Mouse (Mus musculus) frontal cortex, postnatal 36 days (tissue): ENCODE results near the gene Lmna.

Source experiments
- DNase-seq, 2 experiments: peaks; one replicate each; pipeline ENCODE4 v3.0.0; 2022; ENCODE audit warnings: low spot score in 2 of 2

Gene Lmna

DNA sequence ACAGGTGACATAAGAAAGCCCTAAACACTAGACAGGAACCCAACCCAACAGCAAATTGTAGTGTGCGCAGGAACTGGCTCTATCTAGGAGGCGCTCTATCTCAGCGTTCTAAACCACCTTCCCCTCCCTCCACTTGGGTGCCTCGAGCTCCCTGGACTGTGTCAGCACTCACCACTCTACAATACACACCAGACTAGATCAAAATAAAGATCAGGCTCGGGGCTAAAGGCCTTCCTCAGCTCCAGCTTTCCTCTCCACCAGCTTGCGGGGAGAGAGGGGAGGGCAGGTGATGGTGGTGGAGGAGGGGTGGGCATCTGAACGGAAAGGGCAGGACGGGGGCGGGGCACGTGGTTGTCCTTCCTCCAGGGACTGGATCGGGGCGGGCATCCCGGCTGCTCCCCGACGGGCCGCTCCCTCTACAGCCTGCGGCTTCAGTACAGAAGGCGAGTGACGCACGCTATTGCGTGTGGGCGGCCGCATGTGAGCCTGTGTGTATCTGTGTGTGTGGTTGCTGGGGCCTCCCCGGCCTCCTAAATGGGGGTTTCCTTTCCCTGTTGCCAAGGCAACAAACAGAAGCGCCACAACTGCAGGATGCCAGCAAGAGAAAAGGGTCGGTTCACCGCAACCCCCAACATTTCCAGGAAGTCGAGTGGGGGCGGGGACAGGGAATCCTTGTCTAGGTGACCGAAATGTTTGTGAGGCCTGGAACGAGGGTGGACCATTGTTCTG, at the start of gene Lmna:
Gene Lmna, minus strand, starts transcription at position 265 of the 729 bp plus-strand sequence.
- DNase-seq = peak; percentile 90 to 95

DNA sequence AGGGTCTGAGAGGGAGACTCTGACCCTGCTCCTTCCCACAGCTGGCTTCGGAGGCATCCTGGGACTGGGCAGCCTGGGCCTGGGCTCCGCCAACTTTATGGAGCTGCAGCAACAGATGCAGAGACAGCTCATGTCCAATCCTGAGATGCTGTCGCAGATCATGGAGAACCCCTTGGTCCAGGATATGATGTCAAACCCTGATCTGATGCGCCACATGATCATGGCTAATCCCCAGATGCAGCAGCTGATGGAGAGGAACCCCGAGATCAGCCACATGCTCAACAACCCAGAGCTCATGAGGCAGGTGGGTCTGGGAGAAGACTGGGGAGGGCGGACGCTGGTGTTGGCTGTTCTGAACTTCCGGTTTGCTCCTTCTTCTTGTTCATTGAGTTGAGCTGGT, 46.9 kb upstream of the Lmna start:
- no peak for DNase-seq

DNA sequence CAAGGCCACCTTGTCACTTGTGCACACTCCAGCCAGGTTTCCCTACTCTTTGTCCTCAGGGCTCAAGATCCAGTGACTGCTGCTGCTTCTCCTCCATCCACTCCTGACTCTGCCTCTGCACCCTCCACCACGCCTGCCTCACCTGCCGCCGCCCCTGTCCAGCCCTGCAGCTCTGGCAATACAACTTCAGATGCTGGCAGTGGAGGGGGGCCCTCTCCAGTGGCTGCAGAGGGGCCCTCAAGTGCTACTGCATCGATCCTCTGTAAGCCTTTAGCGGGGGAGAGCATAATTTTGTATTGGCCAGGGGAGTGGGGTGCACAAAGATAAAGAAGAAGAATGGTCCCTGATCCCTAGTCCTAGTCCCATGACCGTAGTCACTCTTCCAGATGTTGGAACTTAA, 46.0 kb upstream of the Lmna start:
- no peak for DNase-seq

DNA sequence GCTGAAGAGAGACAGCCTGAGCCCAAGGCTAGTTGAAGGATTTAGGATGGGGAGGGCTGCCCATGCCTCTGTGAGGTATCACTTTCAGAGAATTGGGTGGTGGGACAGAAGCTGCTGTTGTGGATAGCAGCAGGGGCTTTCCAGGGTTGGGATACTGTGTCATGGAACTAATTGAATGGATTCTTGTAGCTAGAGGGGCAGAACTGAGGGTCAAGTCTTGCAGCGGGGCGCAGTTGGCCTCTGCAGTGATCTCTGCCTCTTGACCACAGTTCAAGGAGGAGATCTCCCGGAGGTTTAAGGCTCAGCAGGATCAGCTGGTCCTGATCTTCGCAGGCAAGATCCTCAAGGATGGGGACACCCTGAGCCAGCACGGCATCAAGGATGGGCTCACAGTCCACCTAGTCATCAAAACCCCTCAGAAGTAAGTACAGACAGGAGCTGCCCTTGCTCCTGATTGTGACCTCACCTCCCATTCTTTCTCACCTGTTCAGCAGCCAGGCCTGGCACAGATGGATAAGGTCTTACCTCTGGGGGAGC, 45.4 kb upstream of the Lmna start:
- no peak for DNase-seq

DNA sequence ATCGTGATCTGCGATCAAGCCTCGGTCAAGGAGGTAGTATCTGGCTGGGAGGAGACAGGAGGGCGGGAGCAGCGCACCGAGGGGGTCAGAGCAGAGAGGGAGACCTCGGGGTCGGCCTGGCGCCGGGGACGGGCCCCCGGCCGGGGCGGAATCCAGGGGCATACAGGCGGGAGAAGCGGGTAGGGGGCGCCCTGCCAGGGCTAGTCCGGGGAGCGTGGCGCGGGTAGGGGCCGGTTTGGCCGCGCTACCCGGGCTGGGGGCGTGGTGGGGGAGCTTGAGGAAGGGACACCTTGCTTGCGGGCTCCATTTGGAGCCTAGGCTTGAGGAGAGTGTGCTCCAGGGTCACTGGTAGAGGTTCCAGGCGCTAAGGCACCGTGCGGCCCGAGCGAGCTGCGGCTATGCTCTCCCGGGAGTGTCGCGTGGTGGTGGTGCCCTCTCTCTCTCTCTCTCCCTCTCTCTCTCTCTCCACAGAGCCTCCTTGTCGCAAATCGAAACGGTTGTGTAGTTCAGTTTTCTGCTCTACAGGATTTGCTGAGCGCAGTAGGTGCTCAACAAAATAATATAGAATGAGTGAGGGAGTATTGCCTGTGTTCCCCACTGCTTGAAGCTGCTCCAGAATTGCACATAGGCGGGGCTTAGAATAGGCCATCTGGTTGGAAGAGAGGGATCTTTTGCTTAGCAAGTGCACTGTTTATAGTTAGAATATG, 44.3 kb upstream of the Lmna start:
- DNase-seq = peak; percentile 45 to 54

DNA sequence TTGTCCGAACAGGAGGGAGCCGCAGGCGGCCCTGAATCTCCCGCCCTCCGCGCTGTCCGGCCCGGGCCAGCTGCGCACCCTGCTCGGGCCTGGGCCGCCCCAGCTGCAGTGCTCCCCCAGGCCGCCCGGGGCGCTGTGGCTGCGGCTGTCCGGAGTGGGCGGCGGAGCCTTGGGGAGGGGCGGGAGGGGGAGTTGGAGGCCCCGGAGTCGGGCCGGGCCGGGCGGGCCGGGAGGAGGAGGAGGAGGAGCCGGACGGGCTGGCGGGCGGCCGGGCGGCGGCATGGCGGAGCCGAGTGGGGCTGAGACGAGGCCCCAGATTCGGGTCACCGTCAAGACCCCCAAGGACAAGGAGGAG, 43.7 kb upstream of the Lmna start, which contains the start of gene Ubqln4:
Gene Ubqln4, plus strand, starts transcription at position 234 of the 355 bp plus-strand sequence.
- peak; percentile 86 to 88 for DNase-seq

DNA sequence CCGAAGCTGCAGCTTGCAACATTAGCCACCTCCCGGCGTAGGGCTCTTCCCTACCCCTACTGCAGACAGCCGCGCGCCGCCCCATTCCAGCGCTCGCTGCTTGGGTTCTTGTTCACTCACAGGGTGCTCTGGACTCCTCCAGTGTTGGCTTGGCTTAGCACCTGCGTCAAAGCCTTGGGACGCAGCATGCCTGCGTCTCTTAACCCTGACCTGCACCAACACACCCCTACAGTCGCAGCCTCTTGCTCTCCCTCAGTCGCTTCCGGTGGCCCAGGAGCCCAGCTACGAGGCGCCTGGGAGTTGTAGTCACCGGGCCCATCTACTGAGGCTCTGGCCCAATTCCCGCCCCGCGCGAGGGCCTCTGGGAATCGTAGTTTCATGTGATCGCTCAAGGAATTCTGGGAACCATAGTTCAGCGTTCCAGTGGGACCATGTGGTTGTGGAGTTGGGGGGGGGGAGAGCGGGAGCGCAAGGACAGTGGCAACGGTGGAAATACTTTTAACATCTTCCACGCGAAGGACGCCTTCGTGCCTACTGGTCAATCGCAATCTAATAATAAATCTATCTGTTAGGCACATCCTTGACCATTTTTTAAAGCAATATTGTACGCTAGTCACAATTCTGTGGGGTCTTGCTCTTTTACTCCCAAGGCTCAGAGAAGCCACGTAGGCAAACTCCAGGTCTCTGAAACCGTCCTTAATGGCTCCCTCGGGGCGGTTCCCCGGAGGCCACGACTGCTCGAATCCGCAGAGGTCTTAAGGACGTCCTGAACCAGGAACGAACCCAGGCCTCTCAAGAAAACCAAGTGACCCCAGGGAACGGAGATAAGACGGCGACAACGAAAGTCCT, 43.1 kb upstream of the Lmna start, which contains the start of gene Lamtor2:
Gene Lamtor2, minus strand, starts transcription at position 399 of the 849 bp plus-strand sequence.
- peak; percentile 98 to 99 for DNase-seq

DNA sequence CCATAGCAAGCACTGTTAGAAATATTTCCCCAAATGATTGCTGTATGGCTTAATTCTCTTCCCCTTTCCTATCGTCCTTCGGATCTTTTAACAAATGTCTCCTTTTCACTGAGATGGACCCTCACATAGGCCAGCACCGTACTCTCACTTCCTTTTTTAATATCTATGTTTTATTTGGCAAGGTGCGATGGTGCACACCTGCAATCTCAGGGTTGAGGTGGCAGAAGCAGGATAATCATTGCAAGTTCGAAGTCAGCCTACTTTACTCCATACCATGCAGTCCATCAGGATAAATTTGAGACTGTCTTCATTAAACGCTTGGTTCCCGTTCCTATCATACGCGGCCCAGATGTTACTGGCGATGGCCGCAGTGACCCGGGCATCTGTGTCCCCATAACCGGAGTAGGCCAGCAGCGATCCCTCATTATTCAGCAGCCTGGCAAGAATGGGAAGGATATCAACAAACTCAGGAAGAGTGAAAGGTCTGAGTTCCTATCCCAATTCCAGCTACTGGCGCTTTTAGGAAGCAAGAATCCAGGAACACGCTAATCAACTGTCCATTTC, 42.4 kb upstream of the Lmna start:
- no peak for DNase-seq

DNA sequence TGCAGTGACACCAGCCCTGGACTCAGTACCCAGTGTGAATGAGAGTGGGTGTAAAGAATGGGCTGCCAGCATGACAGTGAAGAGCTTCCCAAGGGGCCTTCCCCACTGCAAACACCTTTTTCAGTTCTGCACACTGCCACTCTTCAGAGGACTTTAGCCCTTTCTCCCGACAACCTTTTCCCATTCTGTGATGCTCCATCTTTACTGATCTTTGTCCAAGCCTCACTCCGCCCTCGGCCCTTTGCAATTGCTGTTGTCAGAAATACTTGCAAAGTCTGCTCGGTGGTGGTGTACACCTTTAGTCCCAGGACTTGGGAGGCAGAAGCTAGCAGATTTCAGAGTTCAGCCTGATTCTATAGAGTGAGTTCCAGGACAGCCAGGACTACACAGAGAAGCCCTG, 41.8 kb upstream of the Lmna start:
- no peak for DNase-seq

DNA sequence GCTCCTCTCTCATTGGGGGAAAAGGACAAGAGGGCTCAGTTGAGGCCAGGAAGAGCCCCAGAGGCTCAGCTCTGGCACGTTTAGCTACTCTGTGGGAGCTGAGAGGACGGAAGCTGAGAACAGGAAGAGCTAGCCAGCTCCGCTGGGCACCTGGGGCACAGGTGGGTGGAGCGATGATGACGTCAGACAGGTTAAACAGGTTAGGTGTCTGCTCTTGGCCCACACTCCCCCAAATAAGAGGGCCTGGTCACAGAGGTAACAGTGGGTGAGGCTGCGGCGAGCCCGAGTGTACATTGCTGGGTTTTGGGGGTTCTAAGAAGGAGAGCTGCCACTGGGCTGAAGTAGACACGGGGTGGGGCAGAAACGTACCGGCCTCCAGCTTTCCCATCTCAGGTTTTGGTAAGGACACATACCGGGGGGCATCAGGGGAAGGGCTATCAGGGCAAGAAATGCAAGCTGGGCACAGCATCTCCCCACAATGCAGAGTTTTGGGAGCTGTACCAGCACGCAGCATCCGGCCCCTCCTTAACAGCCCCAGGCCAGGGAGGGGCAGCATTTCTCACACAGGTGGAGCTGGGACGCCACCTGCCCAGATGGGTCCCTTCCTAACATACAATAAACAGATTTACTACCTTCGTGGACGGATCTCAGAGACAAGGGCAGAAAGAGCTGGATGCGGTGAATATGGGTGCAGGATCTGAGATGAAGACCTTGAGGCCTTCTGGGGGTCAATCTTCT, 38.6 kb upstream of the Lmna start, which contains the start of gene Rab25:
Gene Rab25, minus strand, starts transcription at position 121 of the 738 bp plus-strand sequence.
- no peak for DNase-seq

DNA sequence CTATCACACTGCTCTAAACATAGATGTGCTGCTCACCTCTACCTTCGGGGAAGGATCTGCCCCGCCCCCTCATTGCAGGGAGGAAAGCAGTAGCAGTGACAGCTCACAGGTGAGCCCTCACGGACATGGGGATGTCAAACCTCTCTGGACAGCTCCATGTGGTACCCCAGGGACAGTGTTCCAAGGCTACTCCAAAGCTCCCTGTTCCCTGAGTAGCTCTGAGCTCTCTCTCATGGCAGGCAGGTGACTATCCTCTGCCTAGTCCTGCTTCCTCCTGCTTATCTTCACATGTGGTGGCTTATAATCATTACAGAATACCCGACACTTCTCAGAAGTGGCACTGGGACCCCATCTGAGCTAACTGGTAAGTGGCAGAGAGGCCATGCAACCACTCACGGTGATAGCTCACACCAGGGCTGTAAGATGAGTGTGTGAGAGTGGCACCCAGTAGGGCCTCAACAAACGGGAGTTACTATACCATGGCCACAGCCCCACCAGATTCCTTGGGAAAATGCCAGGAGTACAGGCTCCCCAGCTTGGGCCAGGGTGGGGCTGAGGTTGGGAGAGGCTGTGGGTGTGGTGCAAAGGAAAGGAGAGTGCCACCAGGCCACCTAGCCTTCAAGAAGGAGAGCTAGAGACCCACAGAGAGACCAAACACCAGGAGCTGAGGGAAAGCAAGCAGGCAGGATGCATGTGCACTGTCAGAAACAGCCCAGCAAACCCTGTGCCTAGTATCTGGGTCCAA, 37.1 kb upstream of the Lmna start:
- no peak for DNase-seq

DNA sequence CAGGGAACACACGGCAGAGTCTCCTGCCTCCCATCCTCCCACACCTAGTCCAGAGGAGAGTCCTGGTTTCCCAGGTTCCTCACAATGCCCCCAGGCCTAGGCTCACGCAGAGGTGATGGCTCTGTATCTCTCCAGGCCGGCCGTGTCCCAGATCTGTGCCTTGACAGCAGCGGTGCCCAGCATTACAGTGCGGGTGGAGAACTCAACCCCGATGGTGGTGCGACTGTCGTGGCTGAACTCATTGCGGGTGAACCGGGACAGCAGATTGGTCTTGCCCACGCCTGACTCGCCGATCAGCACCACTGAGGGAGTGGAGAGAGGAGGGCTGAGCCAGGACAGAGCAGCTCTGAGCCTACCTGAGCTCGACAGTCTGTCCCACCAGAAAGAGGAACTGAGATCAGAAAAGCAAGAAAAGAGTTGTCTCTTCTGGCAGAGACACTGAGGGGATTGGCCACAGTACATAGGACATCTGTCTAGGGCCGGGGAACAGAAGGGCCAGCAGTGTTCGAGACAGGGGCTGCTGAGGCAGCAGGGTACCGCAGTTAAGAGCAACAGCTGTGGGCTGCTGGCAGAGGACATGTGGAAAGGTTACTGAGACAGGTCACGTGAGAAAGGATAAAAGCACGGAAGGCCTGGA, 35.3 kb upstream of the Lmna start:
- no peak for DNase-seq

DNA sequence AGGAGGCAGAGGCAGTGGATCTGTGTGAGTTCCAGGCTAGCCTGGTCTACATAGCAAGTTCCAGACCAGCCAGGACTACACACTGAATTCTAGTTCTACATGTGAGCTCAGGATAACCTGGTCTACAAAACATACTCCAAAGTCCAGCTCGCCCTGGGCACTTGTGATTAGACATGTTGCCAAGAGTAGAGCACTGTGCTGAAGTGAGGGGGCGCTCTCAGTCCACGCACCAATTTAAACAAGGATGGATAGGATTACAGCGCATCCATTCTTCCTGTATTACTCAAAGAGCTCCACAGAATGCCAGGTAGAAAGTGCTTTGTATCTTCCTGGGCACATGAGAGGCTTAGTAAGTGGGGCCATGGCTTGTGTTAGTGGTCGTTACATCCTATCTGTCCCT, 34.8 kb upstream of the Lmna start:
- DNase-seq = no peak

DNA sequence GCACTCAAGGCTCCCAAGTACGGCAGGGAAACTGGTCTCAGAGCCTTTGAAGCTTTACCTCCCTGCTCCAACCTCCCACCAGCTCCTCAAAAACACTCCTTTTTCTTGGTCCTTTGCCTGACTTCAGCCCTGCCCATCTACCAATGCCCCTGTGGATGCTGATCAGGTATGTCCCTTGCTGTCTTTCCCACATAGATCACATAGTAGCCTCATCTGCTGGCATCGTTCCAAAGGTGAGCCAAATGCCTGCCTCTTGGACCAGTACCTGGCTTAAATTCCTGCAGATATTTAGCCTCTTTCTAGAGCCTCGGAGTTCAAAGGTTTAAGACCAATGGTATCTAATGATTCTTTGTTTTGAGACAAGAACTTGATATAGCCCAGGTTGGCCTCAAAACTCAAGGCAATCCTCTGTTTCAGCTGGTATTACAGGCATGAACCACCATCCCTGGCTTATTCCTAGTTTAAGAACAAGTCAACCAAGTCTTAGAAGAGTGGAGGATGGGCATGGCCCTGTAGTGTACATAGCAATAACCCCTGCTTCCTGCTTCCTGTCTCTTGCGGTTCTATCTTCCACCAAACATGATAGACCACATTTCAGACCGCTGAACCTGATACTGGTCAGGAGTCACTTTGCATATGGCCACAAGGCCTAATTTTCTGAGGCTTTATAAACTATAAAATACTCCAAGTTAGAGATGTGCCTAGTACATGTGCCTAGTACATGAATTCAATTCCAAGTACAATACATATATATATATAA, 34.1 kb upstream of the Lmna start:
- DNase-seq = no peak

DNA sequence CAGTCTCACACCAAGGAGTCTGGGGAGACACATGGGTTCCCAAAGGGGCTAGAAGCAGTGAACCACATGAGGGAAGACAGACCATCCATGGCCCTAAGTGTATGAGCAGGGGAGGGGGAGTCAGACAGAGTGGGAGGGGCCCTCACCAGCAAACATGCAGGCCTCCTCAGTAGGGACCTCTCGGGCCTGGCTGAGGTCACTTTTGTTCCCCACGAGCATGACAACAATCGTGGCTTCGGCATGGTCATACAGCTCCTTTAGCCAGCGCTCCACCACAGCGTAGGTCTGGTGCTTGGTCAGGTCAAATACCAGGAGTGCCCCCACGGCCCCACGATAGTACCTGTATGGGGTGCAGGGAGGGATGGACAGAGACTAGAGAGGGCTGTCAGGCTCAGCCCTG, 33.4 kb upstream of the Lmna start:
- no peak for DNase-seq

DNA sequence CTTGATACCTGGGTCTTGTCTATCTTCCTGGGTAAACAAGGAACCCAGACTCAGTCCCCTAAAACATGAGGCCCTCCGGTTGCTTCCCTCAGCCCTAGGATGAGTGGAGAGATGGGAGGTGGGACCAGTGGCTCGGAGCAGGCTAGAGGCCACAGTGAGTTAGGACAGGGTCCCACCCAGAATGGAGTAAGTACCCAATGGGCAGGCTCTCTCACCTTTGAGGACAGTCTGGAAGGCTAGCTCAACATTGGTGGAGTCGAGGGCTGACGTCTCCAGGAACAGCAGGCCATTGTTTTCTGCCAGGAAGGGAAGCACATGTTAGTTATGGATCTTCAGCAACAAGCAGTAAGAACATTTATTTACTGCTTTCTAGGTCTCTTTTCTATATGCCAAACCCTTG, 32.7 kb upstream of the Lmna start:
- DNase-seq = no peak

DNA sequence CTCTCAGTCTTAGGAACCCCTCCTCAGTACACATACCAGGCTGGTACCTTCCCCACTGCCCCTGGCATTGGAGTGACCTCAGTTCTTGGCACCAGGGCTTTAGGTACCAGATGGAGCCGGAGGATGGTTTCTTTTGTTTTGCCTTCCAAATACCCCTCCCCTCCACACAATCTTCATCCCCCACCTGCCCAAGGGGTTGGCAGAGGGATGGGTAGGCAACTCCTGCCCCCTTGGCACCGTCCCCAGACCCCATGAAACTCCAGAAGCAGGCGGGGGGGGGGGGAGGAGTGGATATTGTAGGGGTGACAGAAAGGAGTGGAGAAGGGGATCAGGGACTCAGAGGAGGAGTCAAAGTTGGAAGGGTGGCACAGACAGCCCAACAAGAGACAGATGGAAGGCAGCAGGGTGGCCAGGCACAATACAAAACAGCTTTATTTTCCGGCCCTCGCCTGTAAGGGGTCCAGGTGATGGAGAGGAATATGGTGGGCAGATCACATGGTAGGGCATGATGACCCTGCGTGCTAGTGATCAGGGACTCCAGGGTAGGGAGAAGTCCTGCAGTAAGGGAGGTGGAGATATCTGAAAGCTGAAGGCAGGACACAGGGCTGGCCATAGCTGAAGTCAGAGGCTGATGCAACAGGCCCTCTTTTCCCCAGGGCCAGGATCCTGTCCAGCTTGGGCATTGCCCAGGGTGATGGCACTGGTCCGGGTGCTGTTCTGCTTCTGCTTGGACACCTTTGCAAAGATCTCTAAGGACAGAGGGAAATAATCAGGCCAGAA, 32.1 kb upstream of the Lmna start:
- no peak for DNase-seq

DNA sequence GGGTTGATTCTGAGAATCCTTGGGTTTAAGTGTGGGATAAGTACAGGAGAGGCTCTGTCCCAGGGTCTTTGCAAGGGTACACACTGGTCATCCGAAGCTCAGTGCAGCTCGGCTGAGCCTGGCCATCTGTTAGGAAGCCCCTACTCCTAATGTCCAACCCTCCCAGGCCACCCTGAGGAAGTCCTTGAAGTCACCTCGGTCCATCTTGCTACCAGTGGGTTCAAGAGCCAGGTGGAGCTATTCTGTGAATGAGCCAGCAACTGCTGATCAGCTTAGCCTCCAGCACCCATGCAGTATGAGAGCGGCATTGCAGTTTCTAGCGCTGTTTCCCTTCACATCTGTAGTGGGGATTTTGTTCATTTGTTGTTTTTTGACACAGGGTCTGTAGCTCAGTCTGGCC, 30.3 kb upstream of the Lmna start:
- DNase-seq = no peak
